Mouse (Mus musculus) frontal cortex, postnatal 36 days (tissue): Measurements from ENCODE around the gene Nsmce1.

ENCODE experiments used
- DNase-seq, 2 experiments: peaks; one replicate each; pipeline ENCODE4 v3.0.0; 2022; ENCODE audit warnings: low spot score in 2 of 2

Gene Nsmce1

GRCm38 (mm10) chr7:125490947-125491735, at the start of gene Nsmce1:
Gene Nsmce1 (minus strand): TSS chr7:125491596.
- DNase-seq = peak; percentile 95 to 98

- DNase-seq = no peak
Observed at GRCm38 (mm10) chr7:125541026-125541425, 49.6 kb upstream of the Nsmce1 start.

GRCm38 (mm10) chr7:125539351-125539750, 48.0 kb upstream of the Nsmce1 start:
- no peak for DNase-seq

- no peak for DNase-seq
Observed at GRCm38 (mm10) chr7:125527901-125528580, 36.6 kb upstream of the Nsmce1 start.

- DNase-seq = no peak
Observed at GRCm38 (mm10) chr7:125527186-125527585, 35.8 kb upstream of the Nsmce1 start.

- DNase-seq = no peak
Observed at GRCm38 (mm10) chr7:125523051-125523450, 31.7 kb upstream of the Nsmce1 start.

GRCm38 (mm10) chr7:125519715-125520114, 28.3 kb upstream of the Nsmce1 start:
- no peak for DNase-seq

GRCm38 (mm10) chr7:125517470-125517869, 26.1 kb upstream of the Nsmce1 start:
- no peak for DNase-seq

- DNase-seq = no peak
Observed at GRCm38 (mm10) chr7:125516723-125517122, 25.3 kb upstream of the Nsmce1 start.

GRCm38 (mm10) chr7:125515081-125515853, 23.9 kb upstream of the Nsmce1 start:
- DNase-seq = no peak

GRCm38 (mm10) chr7:125511852-125512251, 20.5 kb upstream of the Nsmce1 start:
- DNase-seq = no peak

- DNase-seq = no peak
Observed at GRCm38 (mm10) chr7:125511432-125511831, 20.0 kb upstream of the Nsmce1 start.

GRCm38 (mm10) chr7:125507279-125507678, 15.9 kb upstream of the Nsmce1 start:
- no peak for DNase-seq

- DNase-seq = no peak
Observed at GRCm38 (mm10) chr7:125505568-125505967, 14.2 kb upstream of the Nsmce1 start.

- DNase-seq = peak; percentile 51 to 52
Observed at GRCm38 (mm10) chr7:125504618-125505017, 13.2 kb upstream of the Nsmce1 start.

- no peak for DNase-seq
Observed at GRCm38 (mm10) chr7:125503374-125504092, 12.1 kb upstream of the Nsmce1 start.

- no peak for DNase-seq
Observed at GRCm38 (mm10) chr7:125500879-125501278, 9.5 kb upstream of the Nsmce1 start.

- peak in 1 of 2 experiments; percentile 48 for DNase-seq
Observed at GRCm38 (mm10) chr7:125499927-125500868, 8.8 kb upstream of the Nsmce1 start.

GRCm38 (mm10) chr7:125495864-125496440, 4.6 kb upstream of the Nsmce1 start:
- DNase-seq = no peak

GRCm38 (mm10) chr7:125492551-125492950, 1.2 kb upstream of the Nsmce1 start:
- no peak for DNase-seq
